Mouse (Mus musculus) A20 (cell line): ENCODE data around the gene Padi6.

Experiments used
- DNase-seq: peaks from one replicate; pipeline ENCODE4 v3.0.0-alpha.2; 2011; ENCODE audit warnings: low read depth, low spot score

Padi6 gene

GRCm38 (mm10) chr4:140750328-140750727 is 7.9 kb upstream of the Padi6 start:
- peak; percentile 96 for DNase-seq

- DNase-seq = no peak
Measured at GRCm38 (mm10) chr4:140747978-140748377, 5.5 kb upstream of the Padi6 start.

DNA sequence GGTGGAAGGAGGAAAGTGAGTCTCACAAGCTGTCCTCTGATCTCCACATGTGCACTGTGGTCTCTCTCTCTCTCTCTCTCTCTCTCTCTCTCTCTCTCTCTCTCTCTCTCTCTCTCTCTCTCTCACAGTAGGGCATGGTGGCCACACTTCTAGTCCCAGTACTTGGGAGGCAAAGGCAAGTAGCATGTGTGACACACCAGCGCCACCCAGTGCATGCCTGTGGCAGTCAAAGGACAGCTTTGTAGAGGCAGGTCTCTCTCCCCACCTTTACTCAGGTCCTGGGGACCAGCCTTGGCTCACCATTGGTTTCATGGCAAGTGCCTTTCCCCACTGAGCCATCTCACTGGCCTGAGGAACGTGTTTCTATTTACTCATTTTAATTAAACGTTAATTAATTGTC is 2.2 kb upstream of the Padi6 start:
- peak; percentile 69 for DNase-seq

- DNase-seq = no peak
Measured at GRCm38 (mm10) chr4:140743086-140743485, 643 bp upstream of the Padi6 start.

GRCm38 (mm10) chr4:140741401-140741800 is 1.0 kb downstream of the Padi6 start:
- DNase-seq = no peak

GRCm38 (mm10) chr4:140740655-140741054 is 1.8 kb downstream of the Padi6 start:
- peak; percentile 53 for DNase-seq

GRCm38 (mm10) chr4:140732871-140733270 is 9.6 kb downstream of the Padi6 start:
- no peak for DNase-seq

DNA sequence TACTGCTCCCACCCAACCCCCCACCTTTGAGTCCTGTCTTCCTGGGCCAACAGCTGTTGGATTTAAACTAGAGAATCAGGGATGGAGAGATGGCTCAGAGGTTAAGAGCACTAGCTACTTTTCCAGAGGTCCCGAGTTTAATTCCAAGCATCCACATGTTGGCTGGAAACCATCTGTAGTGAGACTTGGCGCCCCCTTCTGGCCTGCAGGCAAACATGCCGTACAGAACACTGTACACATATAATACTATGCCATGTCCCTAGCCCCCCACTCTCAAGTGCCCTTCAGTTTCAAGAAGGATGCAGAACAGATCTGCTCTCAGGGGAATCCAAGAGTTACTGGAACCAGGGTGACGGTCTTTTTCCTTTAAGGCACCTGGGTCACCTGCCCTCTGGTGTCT is 10.8 kb downstream of the Padi6 start:
- no peak for DNase-seq

- no peak for DNase-seq
Measured at GRCm38 (mm10) chr4:140726907-140727306, 15.5 kb downstream of the Padi6 start.

- DNase-seq = no peak
Measured at GRCm38 (mm10) chr4:140724739-140725138, 17.7 kb downstream of the Padi6 start.

- DNase-seq = peak; percentile 64
Measured at GRCm38 (mm10) chr4:140723801-140724200, 18.6 kb downstream of the Padi6 start.

DNA sequence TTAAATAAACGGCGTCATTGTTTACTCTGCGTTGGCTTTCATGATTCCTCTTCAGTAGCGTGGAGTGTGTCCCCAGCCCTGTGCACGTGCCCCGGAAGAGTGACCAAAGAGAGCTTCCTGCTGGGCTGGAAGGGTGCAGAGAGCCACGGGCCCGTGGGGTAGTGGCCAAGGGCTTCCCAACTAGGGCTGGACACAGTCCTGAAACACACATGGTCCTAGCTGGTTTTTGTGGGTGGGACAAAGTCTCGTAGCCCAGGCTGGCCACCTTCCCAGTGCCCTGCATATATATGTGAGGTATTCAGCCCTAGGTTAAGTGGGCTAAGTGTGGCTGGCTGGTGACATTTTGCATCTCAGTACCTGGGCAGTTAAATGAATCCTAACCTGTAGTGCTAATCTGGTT is 19.3 kb downstream of the Padi6 start:
- DNase-seq = peak; percentile 20

- no peak for DNase-seq
Measured at GRCm38 (mm10) chr4:140722710-140723109, 19.7 kb downstream of the Padi6 start.

- DNase-seq = no peak
Measured at GRCm38 (mm10) chr4:140721968-140722490, 20.4 kb downstream of the Padi6 start.

- no peak for DNase-seq
Measured at GRCm38 (mm10) chr4:140720091-140720490, 22.4 kb downstream of the Padi6 start.

DNA sequence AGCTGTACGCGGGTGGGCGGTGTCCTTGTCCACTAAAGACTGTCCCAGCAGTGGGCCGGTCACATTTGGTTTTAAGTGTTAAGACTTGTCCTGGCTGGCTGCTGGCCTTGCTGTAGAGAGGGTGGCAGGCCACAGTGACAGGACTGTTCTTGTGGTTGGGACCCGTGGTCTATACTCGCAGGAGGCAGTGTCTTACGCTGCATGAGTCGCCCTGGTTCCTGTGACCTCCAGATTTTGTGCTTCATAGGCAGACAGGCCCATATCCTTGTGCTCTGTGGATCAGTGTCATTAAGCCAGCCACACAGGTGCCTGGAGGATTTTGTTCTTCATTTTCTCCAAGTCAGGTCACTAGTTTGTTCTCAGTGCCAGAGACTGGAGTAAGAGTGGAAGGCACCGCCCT is 24.0 kb downstream of the Padi6 start:
- no peak for DNase-seq

DNA sequence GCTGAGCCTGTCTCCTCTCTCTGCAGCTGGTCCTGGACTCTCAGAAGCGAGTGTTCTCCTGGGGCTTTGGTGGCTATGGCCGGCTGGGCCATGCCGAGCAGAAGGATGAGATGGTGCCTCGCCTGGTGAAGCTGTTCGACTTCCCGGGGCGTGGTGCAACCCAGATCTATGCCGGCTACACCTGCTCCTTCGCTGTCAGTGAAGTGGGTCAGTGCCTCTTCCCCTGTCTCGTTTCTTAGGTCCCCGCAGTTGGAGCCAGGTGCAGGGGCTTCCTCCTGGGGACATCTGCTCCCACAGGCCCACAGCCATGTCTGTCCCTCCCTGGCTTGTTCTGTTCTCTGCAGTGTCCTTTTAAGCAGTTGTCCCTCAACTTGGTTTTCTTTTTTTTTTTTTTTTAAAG is 25.4 kb downstream of the Padi6 start:
- DNase-seq = no peak

GRCm38 (mm10) chr4:140714586-140714985 is 27.9 kb downstream of the Padi6 start:
- DNase-seq = no peak

DNA sequence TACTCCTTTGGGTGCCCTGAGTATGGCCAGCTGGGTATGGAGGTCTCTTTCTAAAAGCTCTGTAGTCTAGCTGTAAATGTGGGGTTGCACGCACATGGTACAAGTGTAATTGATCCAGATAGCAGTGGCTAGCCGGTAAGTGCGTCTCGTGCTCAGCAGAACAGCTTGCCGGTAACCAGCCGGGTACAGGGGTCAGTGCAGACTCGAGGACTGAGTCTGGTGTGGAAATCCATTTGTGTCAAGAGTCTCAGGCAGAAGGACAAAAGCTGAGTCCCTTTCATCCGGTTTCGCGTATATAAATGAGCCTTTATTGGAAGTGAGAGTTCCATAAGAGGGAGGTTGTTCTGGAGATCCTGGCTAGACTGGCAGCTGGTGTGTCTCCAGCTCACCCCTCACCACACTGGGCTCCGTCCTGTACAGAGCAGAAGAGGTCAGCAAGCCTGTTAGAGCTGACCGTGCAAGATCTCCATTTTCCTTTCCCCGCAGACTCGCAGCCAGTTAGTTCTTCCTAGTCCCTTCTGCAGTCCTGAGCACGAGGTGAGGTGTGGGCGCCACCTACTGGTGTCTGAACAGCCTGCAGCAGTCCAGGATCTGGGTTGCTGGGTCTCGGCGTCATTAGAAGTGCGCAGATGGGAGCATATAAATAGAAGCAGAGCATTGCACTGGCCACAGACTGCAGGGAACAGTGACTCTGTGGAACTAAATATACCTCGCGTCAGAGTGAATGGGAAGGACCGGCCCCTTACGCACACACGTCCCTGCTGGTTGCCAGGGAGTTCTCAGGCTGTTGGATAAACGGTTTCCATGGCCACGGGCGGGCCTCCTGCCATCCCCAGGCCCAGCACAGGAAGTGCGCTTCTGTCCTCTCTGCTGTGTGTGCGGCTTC is 28.7 kb downstream of the Padi6 start:
- DNase-seq = peak; percentile 70

- DNase-seq = no peak
Measured at GRCm38 (mm10) chr4:140711360-140711759, 31.1 kb downstream of the Padi6 start.

DNA sequence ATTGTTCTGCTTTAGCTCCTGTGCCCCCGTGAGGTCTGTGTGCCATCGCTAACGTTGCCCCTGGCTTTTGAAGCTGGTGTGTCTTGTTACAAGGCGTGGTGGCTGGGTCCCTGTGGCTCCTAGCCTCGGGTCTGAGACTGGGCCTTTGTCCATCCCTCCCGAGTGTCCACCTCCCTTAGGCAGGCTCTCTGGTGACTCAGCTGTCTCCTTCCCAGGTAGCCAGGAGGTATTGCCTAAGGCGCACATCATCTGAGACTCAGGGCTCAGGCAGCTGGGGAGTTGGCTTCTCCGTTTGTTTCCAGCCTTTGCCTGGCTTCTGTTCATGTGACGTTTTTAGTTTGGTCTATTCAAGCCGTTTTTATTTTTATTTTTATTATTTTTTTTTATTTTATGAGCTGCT is 31.7 kb downstream of the Padi6 start:
- DNase-seq = no peak

- DNase-seq = no peak
Measured at GRCm38 (mm10) chr4:140709617-140710016, 32.8 kb downstream of the Padi6 start.

DNA sequence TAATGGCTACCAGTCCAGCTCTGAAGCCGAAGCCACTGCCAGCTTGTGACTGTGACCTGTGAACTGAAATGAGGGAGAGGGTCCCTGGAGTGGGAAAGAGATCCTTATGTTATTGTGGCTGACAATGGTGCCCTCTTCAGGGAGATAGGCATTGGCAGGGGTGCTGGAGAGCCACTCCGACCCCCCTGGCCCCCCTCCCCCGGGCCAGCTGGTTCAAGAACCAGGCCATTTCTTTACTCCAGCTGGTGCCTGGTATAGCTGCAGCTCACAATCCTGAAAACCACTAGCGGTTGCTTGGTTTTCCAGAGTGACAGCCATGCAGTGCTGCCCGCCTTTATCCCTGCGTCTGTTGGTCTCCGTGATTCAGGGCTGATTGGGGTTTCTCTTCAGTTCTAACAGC is 33.3 kb downstream of the Padi6 start:
- no peak for DNase-seq
